In genomic region chr5:147992581-147993378, GRCm38 (mm10) we compare ENCODE assay signal across 8 mouse cellular contexts. TPM values are rescaled to one million over a fixed set of nuclear protein-coding genes. Genes with fewer than 3 reads are reported as not detected.
DNase-seq lines count a peak whose midpoint lies in the region; ATAC-seq and TF ChIP-seq lines count a peak whose summit lies in the region.

No protein-coding gene starts in this region.

- no peaks in the 10 kb centered on the region for H3K36me3 ChIP-seq in forebrain, embryonic 15.5 days
- H3K36me3 ChIP-seq in limb, embryonic 13.5 days: no peaks in the 10 kb centered on the region
- H3K36me3 ChIP-seq in midbrain, postnatal 0 days (ENCODE audit: insufficient read depth, low read length): no peaks in the 10 kb centered on the region

- H3K27me3 ChIP-seq in forebrain, embryonic 15.5 days: no peaks in the 10 kb centered on the region
- no peaks in the 10 kb centered on the region for H3K27me3 ChIP-seq in limb, embryonic 13.5 days
- no peaks in the 10 kb centered on the region for H3K27me3 ChIP-seq in midbrain, postnatal 0 days (ENCODE audit: insufficient read depth, low read length)

- peaks cover 4% of the 10 kb centered on the region; the same call in 1 of the 2 replicates for H3K4me1 ChIP-seq in forebrain, embryonic 15.5 days
- no peaks in the 10 kb centered on the region; the same call in 1 of the 2 replicates for H3K4me1 ChIP-seq in limb, embryonic 13.5 days
- no peaks in the 10 kb centered on the region for H3K4me1 ChIP-seq in midbrain, postnatal 0 days (ENCODE audit: insufficient read depth, low read length)

- no peak overlapping the region for H3K27ac ChIP-seq in forebrain, embryonic 15.5 days (replicated peaks)
- H3K27ac ChIP-seq in limb, embryonic 13.5 days: no peak overlapping the region
- no peak overlapping the region for H3K27ac ChIP-seq in midbrain, postnatal 0 days (ENCODE audit: low read depth, low read length)

- H3K4me2 ChIP-seq in forebrain, embryonic 15.5 days (replicated peaks): no peak overlapping the region
- H3K4me2 ChIP-seq in limb, embryonic 13.5 days (replicated peaks): peak overlapping the region; percentile 45
- H3K4me2 ChIP-seq in midbrain, postnatal 0 days (ENCODE audit: low read depth, low read length, poor library complexity, severe bottlenecking): no peak overlapping the region

- H3K4me3 ChIP-seq in forebrain, embryonic 15.5 days: no peak overlapping the region
- no peak overlapping the region for H3K4me3 ChIP-seq in limb, embryonic 13.5 days
- H3K4me3 ChIP-seq in midbrain, postnatal 0 days (ENCODE audit: low read depth, low read length): no peak overlapping the region

- ATAC-seq in CD4-positive, CD25-positive, alpha-beta regulatory T cell, adult 4 months: no peak
- ATAC-seq in forebrain, embryonic 15.5 days (replicated peaks): peak; percentile 23; the same call in 1 of the 2 replicates
- ATAC-seq in hematopoietic stem cell, adult 5-6 weeks (replicated peaks in 1 of 2; ENCODE audit: insufficient read depth in 1 of 2, low FRiP score in 2 of 2, low TSS enrichment in 1 of 2, low read depth in 1 of 2, poor library complexity in 2 of 2, severe bottlenecking in 2 of 2): peak; percentile 87 to 90
- ATAC-seq in limb, embryonic 13.5 days (ENCODE audit: low FRiP score, low read depth): peak; percentile 73; the same call in 1 of the 2 replicates
- ATAC-seq in midbrain, postnatal 0 days (ENCODE audit: low FRiP score): no peak

- H3K9ac ChIP-seq in forebrain, embryonic 15.5 days (replicated peaks): no peak overlapping the region
- no peak overlapping the region for H3K9ac ChIP-seq in limb, embryonic 13.5 days
- no peak overlapping the region for H3K9ac ChIP-seq in midbrain, postnatal 0 days (replicated peaks; ENCODE audit: low read length, poor library complexity, severe bottlenecking)

- DNase-seq in CD4-positive, CD25-positive, alpha-beta regulatory T cell, adult 2 months (ENCODE audit: low read depth, low spot score): peak; percentile 6
- DNase-seq in adrenal gland, adult 2 months: peak; percentile 92
- peak; percentile 28 for DNase-seq in midbrain, postnatal 0 days (ENCODE audit: low spot score)
- DNase-seq in urinary bladder, postnatal 14 days (ENCODE audit: low spot score): peak; percentile 88

- no peak; the same call in 1 of the 2 replicates for TF ChIP-seq CTCF in midbrain, postnatal 0 days (IDR thresholded peaks at IDR 0.05)

- no peaks in the 10 kb centered on the region for H3K9me3 ChIP-seq in forebrain, embryonic 15.5 days
- H3K9me3 ChIP-seq in limb, embryonic 13.5 days: no peaks in the 10 kb centered on the region
- H3K9me3 ChIP-seq in midbrain, postnatal 0 days (ENCODE audit: low read length): no peaks in the 10 kb centered on the region

- WGBS in forebrain, embryonic 15.5 days: 26% methylated on average over 20 of the region's 20 CpGs
- WGBS in limb, embryonic 13.5 days: 15% methylated on average over 20 of the region's 20 CpGs
- WGBS in midbrain, postnatal 0 days: 32% methylated on average over 20 of the region's 20 CpGs

RNA-seq across cellular contexts. Expression of gene Mtus2, which starts 35.7 kb away (rescaled TPM):
- 1 to 10 TPM; 5.2 TPM for polyA plus RNA-seq in CD4-positive, CD25-positive, alpha-beta regulatory T cell, adult 4 months (2017; shearing (Covaris generic))
- 1 to 10 TPM; 2.7 to 3.6 TPM for total RNA-seq in adrenal gland, adult 2 months (2021)
- 5.9 and 7.7 TPM in 2 replicates for polyA plus RNA-seq in adrenal gland, adult 2 months (2012; rRNA removed)
- polyA plus RNA-seq in forebrain, embryonic 15.5 days (2015; fragmentation: Nextera tagmentation; extraction: Ambion mirVana): 16.9 and 20.0 TPM in 2 replicates
- 6.1 and 8.9 TPM in 2 replicates for total RNA-seq in hematopoietic stem cell, adult 5-6 weeks (2017)
- 6.9 and 7.0 TPM in 2 replicates for polyA plus RNA-seq in limb, embryonic 13.5 days (2015; fragmentation: Nextera tagmentation; extraction: Ambion mirVana)
- total RNA-seq in midbrain, postnatal 0 days (2014; rRNA removed): 38.0 and 54.7 TPM in 2 replicates
- 36.6 and 41.6 TPM in 2 replicates for polyA plus RNA-seq in midbrain, postnatal 0 days (2015; fragmentation: Nextera tagmentation; extraction: Ambion mirVana)

Comparison
In these comparisons a context has a peak if more than half of its experiments do, and no peak if none do; other contexts are left out.
1. DNase-seq: peak in every context shown above with its lines; median percentile 92 in adrenal gland, adult 2 months; 88 in urinary bladder, postnatal 14 days; 28 in midbrain, postnatal 0 days; 6 in CD4-positive, CD25-positive, alpha-beta regulatory T cell, adult 2 months.
2. ATAC-seq: peak in forebrain, embryonic 15.5 days (single experiment), hematopoietic stem cell, adult 5-6 weeks (2 of 2) and limb, embryonic 13.5 days (single experiment); none in CD4-positive, CD25-positive, alpha-beta regulatory T cell, adult 4 months (single experiment) and midbrain, postnatal 0 days (single experiment).